In the genomic region with DNA sequence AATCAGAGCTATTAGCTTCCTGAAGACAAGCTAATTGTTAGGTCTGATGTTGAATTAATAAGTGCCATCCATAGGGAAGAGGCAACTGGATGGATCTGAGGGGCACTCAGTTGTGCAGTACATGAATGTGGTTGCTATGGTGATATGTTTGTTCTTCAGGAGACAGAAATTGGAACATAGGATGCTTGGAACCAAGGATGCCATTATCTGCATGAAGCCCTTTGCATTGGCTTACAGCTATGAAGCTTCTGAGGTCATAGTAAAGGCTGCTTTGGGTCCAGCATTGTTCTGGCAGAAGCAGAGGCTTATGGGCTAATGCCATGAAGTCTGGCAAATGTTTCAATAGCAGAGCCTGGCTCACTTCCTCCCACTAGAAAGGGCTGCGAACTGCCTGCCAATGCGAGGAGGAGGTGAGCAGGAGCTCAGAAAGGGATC, we compare ENCODE assay signal across 11 mouse cellular contexts.
DNase-seq lines count a peak whose midpoint lies in the region; ATAC-seq lines count a peak whose summit lies in the region.
"Had no signal": no experiment of that assay in that cellular context is flagged by ENCODE, and none has a peak within 500 bp of the region (broad histone marks: within the 10 kb centered on the region; RNA-seq: fewer than 3 reads in every experiment).

No protein-coding gene starts in this region.

- intact Hi-C loops in left cerebral cortex, postnatal 36 days (cut with DNase I) = no loop called here

- peak; percentile 12 to 18 for DNase-seq in left cerebral cortex, postnatal 36 days (ENCODE audit: low spot score in 2 of 2)
- no peak for DNase-seq in left cerebral cortex, adult 11 months (ENCODE audit: low spot score)
- peak; percentile 83 to 91 for DNase-seq in cerebellum, postnatal 10 days
- peak; percentile 25 for DNase-seq in layer of hippocampus, adult 9-10 months (ENCODE audit: low spot score)
- DNase-seq in right cerebral cortex, postnatal 36 days (ENCODE audit: low spot score in 2 of 2) = peak; percentile 4 to 10
- DNase-seq in thymus, postnatal 25 days = no peak
- DNase-seq in adrenal gland, postnatal 14 days = no peak
- DNase-seq: kidney, adult 9 months; liver, embryonic 13.5 days; thymus, adult 18-20 months had no signal

- no peak for ATAC-seq in activated CD4-positive, CD25-positive, alpha-beta regulatory T cell, adult 4 months

Comparison
In these comparisons a context has a peak if more than half of its experiments do, and no peak if none do; other contexts are left out.
1. DNase-seq: peak in left cerebral cortex, postnatal 36 days (2 of 2), cerebellum, postnatal 10 days (2 of 2), layer of hippocampus, adult 9-10 months (single experiment) and right cerebral cortex, postnatal 36 days (2 of 2); none in left cerebral cortex, adult 11 months (single experiment), thymus, postnatal 25 days (single experiment) and adrenal gland, postnatal 14 days (single experiment).